Mouse (Mus musculus) retina, embryonic 14.5 days (tissue): ENCODE results near the gene Dbh.
A peak's percentile ranks its signal among the peaks of the same experiment; 100 is the strongest.

Experiments used
- DNase-seq: peaks from one replicate; pipeline ENCODE4 v3.0.0-alpha.2; 2015; ENCODE audit warnings: low spot score

Gene Dbh

GRCm38 (mm10) chr2:27163851-27164250 is 1.2 kb upstream of the Dbh start:
- DNase-seq = no peak

GRCm38 (mm10) chr2:27166074-27166473 is 1.0 kb downstream of the Dbh start:
- no peak for DNase-seq

- no peak for DNase-seq
Observed at GRCm38 (mm10) chr2:27166999-27167398, 2.0 kb downstream of the Dbh start.

GRCm38 (mm10) chr2:27174242-27174641 is 9.2 kb downstream of the Dbh start:
- DNase-seq = no peak

GRCm38 (mm10) chr2:27175696-27176267 is 10.7 kb downstream of the Dbh start:
- DNase-seq = no peak

GRCm38 (mm10) chr2:27179101-27179500 is 14.1 kb downstream of the Dbh start:
- no peak for DNase-seq

- DNase-seq = no peak
Observed at GRCm38 (mm10) chr2:27181907-27182306, 16.9 kb downstream of the Dbh start.

GRCm38 (mm10) chr2:27183734-27184133 is 18.7 kb downstream of the Dbh start:
- no peak for DNase-seq

GRCm38 (mm10) chr2:27187531-27187930 is 22.5 kb downstream of the Dbh start:
- no peak for DNase-seq

- DNase-seq = no peak
Observed at GRCm38 (mm10) chr2:27189994-27190393, 25.0 kb downstream of the Dbh start.

GRCm38 (mm10) chr2:27198551-27199246 is 33.7 kb downstream of the Dbh start:
- no peak for DNase-seq

- no peak for DNase-seq
Observed at GRCm38 (mm10) chr2:27200586-27200985, 35.6 kb downstream of the Dbh start.

- no peak for DNase-seq
Observed at GRCm38 (mm10) chr2:27205666-27206065, 40.6 kb downstream of the Dbh start.

- no peak for DNase-seq
Observed at GRCm38 (mm10) chr2:27206128-27206797, 41.2 kb downstream of the Dbh start.

- no peak for DNase-seq
Observed at GRCm38 (mm10) chr2:27207126-27207525, 42.1 kb downstream of the Dbh start.

- no peak for DNase-seq
Observed at GRCm38 (mm10) chr2:27209370-27209769, 44.3 kb downstream of the Dbh start.

- DNase-seq = no peak
Observed at GRCm38 (mm10) chr2:27209816-27210215, 44.8 kb downstream of the Dbh start.

GRCm38 (mm10) chr2:27210255-27210654 is 45.2 kb downstream of the Dbh start:
- DNase-seq = peak; percentile 72

GRCm38 (mm10) chr2:27210676-27211210 is 45.7 kb downstream of the Dbh start:
- no peak for DNase-seq

- DNase-seq = no peak
Observed at GRCm38 (mm10) chr2:27211966-27212893, 47.2 kb downstream of the Dbh start.

GRCm38 (mm10) chr2:27215537-27215936 is 50.5 kb downstream of the Dbh start:
- DNase-seq = no peak

GRCm38 (mm10) chr2:27218121-27218544 is 53.1 kb downstream of the Dbh start:
- no peak for DNase-seq
